Mouse (Mus musculus) lung, embryonic 15.5 days (tissue): ENCODE results near the gene Copz1. TPM values are rescaled to one million over a fixed set of nuclear protein-coding genes. Genes with fewer than 3 reads are reported as not detected.

Experiments
- ATAC-seq: fragments of 200-750 bp; cut with Nextera tagmentation; 2 replicates; pipeline ENCODE4 v1.8.0; 2017; ENCODE audit warnings: moderate number of reproducible peaks, borderline replicate concordance; ENCODE audit not compliant: low FRiP score, low TSS enrichment; ENCODE audit errors: extremely low read depth
- H3K27ac ChIP-seq: fragments of 300-500 bp; sonication (generic); 2 replicates; pipeline ENCODE4 v1.5.1; 2015; ENCODE audit warnings: moderate library complexity, mild to moderate bottlenecking, inconsistent platforms
- H3K27me3 ChIP-seq: fragments of 300-500 bp; sonication (generic); 2 replicates; pipeline ENCODE4 v1.6.1; 2015; ENCODE audit warnings: inconsistent platforms
- H3K36me3 ChIP-seq: fragments of 300-500 bp; sonication (generic); 2 replicates; pipeline ENCODE4 v1.6.1; 2015; ENCODE audit warnings: inconsistent platforms
- H3K4me1 ChIP-seq: fragments of 300-500 bp; sonication (generic); 2 replicates; pipeline ENCODE4 v1.6.1; 2015; ENCODE audit warnings: inconsistent platforms
- H3K4me2 ChIP-seq: fragments of 300-500 bp; sonication (generic); 2 replicates; pipeline ENCODE4 v1.6.1; 2015; ENCODE audit warnings: inconsistent platforms, mild to moderate bottlenecking, moderate library complexity
- H3K4me3 ChIP-seq: fragments of 300-500 bp; sonication (generic); 2 replicates; pipeline ENCODE4 v1.5.1; 2015; ENCODE audit warnings: mild to moderate bottlenecking, inconsistent platforms
- H3K9ac ChIP-seq: fragments of 300-500 bp; sonication (generic); 2 replicates; pipeline ENCODE4 v1.6.1; 2015; ENCODE audit warnings: inconsistent platforms
- H3K9me3 ChIP-seq: fragments of 300-500 bp; sonication (generic); 2 replicates; pipeline ENCODE4 v1.6.1; 2016; ENCODE audit warnings: inconsistent platforms
- WGBS: fragments of 180-500 bp; shearing (Covaris S2); methylation state at CpG from one replicate; pipeline ENCODE4 v1.1.7; 2015; 5-methylcytosine and 5-hydroxymethylcytosine counted together
- polyA plus RNA-seq: library from polyadenylated mRNA; unstranded; fragments of >200 nt; fragmentation: Nextera tagmentation; extraction: Ambion mirVana; gene quantifications from 2 replicates; pipeline ENCODE4 v1.2.1, GENCODE M21; 2015

Gene Copz1
- polyA plus RNA-seq, 1 experiment from 2014 or later: 293 TPM

DNA sequence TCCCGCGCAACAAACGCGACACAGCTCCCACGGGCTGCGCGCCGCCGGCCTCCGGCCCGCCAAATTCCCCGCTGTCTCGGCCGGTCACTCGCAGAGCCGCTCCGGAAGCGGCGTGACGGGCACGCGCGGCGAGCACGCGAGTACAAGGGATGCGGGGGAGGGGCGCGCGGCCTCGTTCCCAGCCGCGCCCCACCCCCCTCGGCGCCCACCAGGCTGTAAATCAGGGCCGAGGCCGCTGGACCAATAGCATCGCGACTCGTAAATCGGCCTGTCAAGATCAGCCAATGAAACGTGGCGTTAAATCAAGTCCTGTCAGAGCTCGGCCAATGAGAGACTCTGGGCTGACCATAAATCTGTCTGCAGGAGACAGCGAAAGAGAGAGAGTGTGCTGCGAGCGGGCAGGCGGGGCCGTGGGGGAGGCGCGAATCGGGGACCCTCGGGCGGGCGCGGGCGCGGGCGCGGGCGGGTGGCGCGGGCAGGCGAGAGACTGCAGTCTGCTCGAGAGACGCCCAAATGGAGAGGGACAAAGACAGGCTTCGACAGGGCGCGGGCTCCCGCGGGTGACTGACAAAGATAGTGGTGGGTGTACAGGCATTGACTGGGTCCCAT lies 32.7 kb downstream of the Copz1 start:
- Histone ChIP-seq H3K27me3 (peaks cover 6% of the 10 kb centered on the region; the same call in 1 of the 2 replicates), H3K36me3 (no peaks in the 10 kb centered on the region), H3K9ac (peak overlapping the region; percentile 72), H3K4me2 (peak overlapping the region; percentile 73), H3K27ac (peak overlapping the region; percentile 96), H3K4me1 (peaks cover 72% of the 10 kb centered on the region), H3K9me3 (no peaks in the 10 kb centered on the region), H3K4me3 (peak overlapping the region; percentile 48)
- WGBS: under 1% methylated on average over 71 of the region's 71 CpGs
- peak; percentile 96 for ATAC-seq

DNA sequence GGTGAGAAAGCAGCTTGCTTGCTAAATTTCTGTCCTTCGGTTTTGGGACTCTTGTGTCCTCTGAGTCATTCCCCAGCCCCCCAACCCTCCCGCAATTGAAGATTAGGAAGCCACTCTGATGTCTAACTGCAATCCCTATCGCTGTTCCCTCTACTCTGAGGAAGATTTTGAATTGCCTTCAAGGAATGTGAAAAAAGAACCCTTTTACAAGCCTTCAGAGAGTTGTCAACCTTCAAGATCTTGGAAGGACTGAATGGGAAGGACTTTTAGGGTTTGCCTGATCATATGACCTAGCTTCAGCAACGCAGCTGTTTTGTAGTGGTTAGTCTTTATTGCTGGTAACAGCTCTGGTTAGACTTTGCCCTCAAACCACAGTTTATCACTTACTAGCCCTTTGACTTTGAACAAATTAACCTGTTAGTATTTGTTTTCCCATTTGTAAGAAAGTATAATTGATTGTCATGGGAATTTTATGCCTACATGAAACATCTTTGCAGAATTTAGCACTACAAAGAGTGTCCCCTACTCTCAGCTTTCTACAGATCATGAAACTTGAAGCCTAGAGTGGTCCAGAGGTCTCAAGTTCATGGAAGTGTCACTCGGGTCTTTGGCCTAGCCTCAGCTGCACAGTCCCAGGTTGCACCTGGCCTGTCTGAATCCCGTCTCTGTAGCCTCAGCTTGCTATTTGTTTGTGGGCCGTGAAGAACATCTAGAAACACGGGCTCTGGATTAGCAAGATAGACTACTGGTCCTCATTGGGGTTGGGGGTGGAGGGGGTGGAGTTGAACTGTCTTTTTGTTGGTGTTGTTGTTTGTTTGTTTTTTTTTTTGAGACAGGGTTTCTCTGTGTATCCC lies 33.5 kb downstream of the Copz1 start:
- 27% methylated on average over 8 of the region's 8 CpGs for WGBS
- Histone ChIP-seq H3K4me3 (peak overlapping the region; percentile 48), H3K27me3 (peaks cover 6% of the 10 kb centered on the region; the same call in 1 of the 2 replicates), H3K4me2 (peak overlapping the region; percentile 73), H3K4me1 (peaks cover 64% of the 10 kb centered on the region), H3K9ac (peak overlapping the region; percentile 72), H3K27ac (peak overlapping the region; percentile 95), H3K9me3 (no peaks in the 10 kb centered on the region), H3K36me3 (no peaks in the 10 kb centered on the region)
- no peak for ATAC-seq

DNA sequence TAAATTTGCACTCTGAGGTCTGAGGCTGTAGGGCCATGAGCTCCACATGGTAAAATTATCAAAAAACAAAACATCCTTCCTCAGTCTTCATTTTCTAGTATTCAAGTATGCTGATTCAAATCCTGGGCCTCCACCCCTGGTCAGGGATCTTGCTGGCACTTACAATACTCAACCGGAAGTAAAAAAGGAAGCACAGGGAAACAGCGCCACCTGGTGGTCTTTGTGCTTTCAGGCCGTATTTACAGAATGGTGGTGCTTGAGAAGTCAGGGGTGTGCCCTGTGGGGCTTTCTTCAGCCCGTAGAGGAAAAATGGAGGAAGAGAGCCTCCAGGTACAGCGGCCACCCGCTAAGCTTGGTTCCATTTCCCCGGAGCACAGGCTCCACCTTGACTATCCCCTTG lies 34.6 kb downstream of the Copz1 start:
- peak overlapping the region; percentile 41 for H3K9ac ChIP-seq
- peak overlapping the region; percentile 41 for H3K4me2 ChIP-seq
- no peak for ATAC-seq
- WGBS: 2% methylated on average over 7 of the region's 7 CpGs
- peaks cover 6% of the 10 kb centered on the region; the same call in 1 of the 2 replicates for H3K27me3 ChIP-seq
- H3K27ac ChIP-seq: 0 out of 2 replicates have a peak overlapping the region, but pooled peaks have one; percentile 95
- H3K4me1 ChIP-seq: peaks cover 54% of the 10 kb centered on the region
- no peaks in the 10 kb centered on the region for H3K36me3 ChIP-seq
- no peak overlapping the region for H3K4me3 ChIP-seq
- H3K9me3 ChIP-seq: no peaks in the 10 kb centered on the region

DNA sequence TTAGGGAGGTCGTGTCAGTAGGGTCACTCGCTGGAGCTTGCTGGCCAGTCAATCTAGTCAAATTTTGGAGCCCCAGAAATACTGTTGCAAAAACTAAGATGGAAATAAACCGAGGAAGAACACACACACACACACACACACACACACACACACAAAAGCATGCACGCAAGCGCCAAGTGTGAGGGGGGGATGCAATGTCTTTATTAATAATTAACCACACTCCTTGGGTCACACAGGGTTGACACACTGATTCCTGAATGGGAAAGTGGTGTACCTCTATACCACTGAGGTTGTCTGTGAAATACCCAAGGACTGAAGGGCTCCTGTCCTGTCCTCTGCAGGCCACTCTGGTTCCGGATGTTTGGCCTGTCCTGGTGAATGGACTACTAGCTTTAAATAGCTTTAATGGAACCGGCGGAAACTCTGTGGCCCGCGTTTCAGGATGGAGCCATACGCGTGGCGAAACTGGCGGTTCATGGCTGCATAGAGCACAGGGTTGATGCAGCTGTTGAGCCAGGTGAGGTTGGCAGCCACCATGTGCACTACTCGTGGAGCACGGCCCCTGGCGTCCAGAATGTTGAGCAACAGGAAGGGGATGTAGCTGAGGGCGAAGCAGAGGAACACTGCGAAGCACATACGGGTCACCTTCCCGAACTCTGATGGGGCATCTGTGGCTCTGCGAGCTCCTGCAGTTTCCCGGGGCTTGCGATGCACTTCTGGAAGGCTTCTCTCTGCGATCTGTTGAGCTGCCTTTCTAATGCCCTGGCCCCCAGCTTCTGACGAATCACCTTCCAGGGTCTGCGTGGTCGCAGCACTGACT lies 35.8 kb downstream of the Copz1 start:
- peaks cover 6% of the 10 kb centered on the region; the same call in 1 of the 2 replicates for H3K27me3 ChIP-seq
- no peak for ATAC-seq
- H3K4me2 ChIP-seq: peak overlapping the region; percentile 35
- peaks cover 44% of the 10 kb centered on the region for H3K4me1 ChIP-seq
- no peak overlapping the region for H3K4me3 ChIP-seq
- H3K9me3 ChIP-seq: no peaks in the 10 kb centered on the region
- H3K36me3 ChIP-seq: no peaks in the 10 kb centered on the region
- no peak overlapping the region for H3K27ac ChIP-seq
- peak overlapping the region; percentile 20; the same call in 1 of the 2 replicates for H3K9ac ChIP-seq
- 31% methylated on average over 28 of the region's 28 CpGs for WGBS

DNA sequence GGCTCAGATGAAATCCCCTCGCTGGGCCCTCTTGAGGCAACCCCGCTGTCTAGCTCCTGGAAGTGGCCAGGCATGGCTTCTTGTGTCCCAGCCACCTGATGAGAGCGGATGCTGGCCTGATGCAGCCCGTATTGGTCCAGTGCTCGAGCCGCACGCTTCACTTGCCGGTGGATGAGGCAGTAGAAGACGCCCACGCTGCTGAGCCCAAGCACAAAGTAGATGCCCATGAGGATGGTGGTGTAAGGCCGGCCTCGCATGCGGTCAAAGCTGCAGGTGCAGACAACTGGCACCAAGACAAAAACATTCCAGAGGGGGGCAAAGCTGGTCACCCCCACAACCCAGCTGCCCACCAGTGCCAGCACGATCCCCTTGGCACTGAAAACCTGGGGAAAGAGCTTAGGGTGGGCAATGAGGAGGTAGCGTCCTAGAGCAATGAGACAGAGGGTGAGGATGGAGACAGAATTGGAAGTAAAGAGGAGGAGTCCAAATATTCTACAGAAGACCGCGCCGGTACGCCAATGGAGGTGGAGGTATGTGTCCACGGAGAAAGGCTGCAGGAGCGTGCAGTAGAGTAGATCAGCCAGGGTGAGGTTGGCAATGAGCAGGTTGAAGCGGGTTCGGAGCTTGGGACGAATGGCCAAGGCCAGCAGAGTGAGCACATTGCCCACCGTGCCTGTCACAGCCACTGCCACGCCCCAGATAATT lies 36.5 kb downstream of the Copz1 start:
- peaks cover 43% of the 10 kb centered on the region for H3K4me1 ChIP-seq
- H3K36me3 ChIP-seq: no peaks in the 10 kb centered on the region
- peak overlapping the region; percentile 20; the same call in 1 of the 2 replicates for H3K9ac ChIP-seq
- no peak overlapping the region for H3K27ac ChIP-seq
- H3K4me2 ChIP-seq: peak overlapping the region; percentile 35
- peaks cover 6% of the 10 kb centered on the region; the same call in 1 of the 2 replicates for H3K27me3 ChIP-seq
- 62% methylated on average over 26 of the region's 26 CpGs for WGBS
- no peak overlapping the region for H3K4me3 ChIP-seq
- no peak for ATAC-seq
- no peaks in the 10 kb centered on the region for H3K9me3 ChIP-seq

DNA sequence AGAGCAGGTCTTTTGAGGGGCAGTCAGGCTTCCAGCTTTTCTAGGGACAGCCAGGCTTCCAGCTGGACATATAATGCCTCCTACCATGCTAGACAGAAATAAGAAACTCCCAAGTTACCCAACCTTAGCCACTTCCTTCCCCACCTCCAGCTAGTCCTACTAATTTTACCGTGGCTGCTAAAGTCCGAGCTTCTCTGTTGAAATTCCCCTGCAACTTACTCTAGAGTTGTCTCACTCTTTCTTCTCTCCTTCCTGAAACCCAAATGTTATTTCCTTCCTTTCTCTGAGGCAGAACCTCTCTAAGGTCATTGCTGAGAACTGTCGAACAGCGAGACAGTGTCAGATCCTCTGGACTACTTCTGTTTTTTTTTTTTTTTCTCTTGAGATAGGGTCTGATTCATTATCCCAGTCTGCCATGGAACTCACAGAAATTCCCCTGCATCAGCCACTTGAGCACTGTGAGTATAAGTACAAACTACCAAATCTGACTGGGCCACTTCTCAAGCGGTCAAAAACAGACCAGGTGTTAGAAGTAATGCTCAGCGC lies 37.9 kb downstream of the Copz1 start, which contains the start of gene Gpr84:
TSS of gene Gpr84 (minus strand) at position 248 of the 546 bp plus-strand sequence.
- H3K36me3 ChIP-seq: no peaks in the 10 kb centered on the region
- no peaks in the 10 kb centered on the region for H3K9me3 ChIP-seq
- no peak within 1 kb of the TSS for H3K27ac ChIP-seq
- H3K4me1 ChIP-seq: peaks cover 50% of the 10 kb centered on the region
- ATAC-seq: no peak
- no peak within 1 kb of the TSS for H3K4me2 ChIP-seq
- no peak within 1 kb of the TSS for H3K4me3 ChIP-seq
- no peak within 1 kb of the TSS for H3K9ac ChIP-seq
- 40% methylated on average over 6 of the region's 6 CpGs for WGBS
- H3K27me3 ChIP-seq: peaks cover 6% of the 10 kb centered on the region; the same call in 1 of the 2 replicates

DNA sequence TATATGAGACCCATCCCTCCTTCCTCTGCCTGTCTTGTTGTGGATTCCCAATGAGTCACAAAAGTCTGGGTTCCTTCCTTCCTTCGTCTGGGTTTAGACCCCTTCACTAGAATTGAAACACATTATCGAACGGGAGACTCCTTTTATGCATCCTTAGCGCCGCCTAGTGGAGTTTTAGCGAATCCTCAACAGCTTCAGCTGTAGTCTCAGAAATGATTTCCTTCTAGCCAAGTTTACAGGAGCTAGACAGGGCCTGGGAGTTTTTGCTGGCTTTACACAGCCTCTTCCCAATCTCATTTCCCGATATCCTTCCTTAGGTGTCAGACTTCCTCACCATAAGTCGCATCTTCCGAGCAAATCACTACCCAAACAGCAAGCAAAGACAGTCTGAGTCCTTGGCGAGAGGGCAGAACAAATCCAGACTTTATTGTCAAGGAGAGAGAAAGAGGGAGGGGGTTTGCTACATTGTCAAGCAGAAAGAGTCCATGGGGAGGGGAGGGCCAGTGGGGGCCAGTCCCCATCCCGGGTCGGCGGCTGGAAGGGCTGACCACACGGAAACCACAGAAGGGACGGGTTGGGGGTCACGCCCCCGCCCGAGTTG lies 41.1 kb downstream of the Copz1 start:
- WGBS: 27% methylated on average over 18 of the region's 18 CpGs
- no peak overlapping the region for H3K4me3 ChIP-seq
- H3K27ac ChIP-seq: no peak overlapping the region
- H3K4me2 ChIP-seq: peak overlapping the region; percentile 69
- peaks cover 6% of the 10 kb centered on the region; the same call in 1 of the 2 replicates for H3K27me3 ChIP-seq
- ATAC-seq: no peak
- H3K9me3 ChIP-seq: no peaks in the 10 kb centered on the region
- 0 out of 2 replicates have a peak overlapping the region, but pooled peaks have one; percentile 8 for H3K9ac ChIP-seq
- H3K36me3 ChIP-seq: peaks cover 8% of the 10 kb centered on the region; the same call in 1 of the 2 replicates
- peaks cover 34% of the 10 kb centered on the region for H3K4me1 ChIP-seq

DNA sequence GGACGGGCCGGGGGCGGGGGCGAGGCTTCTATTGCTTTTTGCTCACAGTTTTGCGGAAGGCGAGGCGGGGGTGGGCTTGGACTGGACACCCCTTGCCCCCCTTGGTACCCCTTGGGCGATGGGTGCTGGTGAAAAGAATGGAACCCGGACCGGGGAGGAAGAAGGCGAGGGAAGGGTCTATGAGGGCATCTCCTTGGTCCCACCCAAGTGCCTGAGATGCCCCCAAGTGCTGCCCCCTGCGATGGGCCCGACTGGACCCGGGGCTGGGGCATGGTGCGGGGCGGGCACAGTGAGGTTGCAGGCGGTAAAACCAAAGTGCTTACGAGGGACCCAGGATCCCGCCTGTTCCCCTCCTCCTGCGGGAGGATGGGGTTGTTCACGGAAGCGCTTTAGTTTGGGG lies 41.7 kb downstream of the Copz1 start:
- peaks cover 2% of the 10 kb centered on the region; the same call in 1 of the 2 replicates for H3K27me3 ChIP-seq
- peak overlapping the region; percentile 30 for H3K4me3 ChIP-seq
- no peak overlapping the region for H3K27ac ChIP-seq
- H3K36me3 ChIP-seq: peaks cover 8% of the 10 kb centered on the region; the same call in 1 of the 2 replicates
- H3K9me3 ChIP-seq: no peaks in the 10 kb centered on the region
- H3K4me2 ChIP-seq: peak overlapping the region; percentile 69
- ATAC-seq: 0 out of 2 replicates have a peak, but pooled peaks have one; percentile 5
- WGBS: 52% methylated on average over 22 of the region's 22 CpGs
- no peak overlapping the region for H3K9ac ChIP-seq
- H3K4me1 ChIP-seq: peaks cover 31% of the 10 kb centered on the region

DNA sequence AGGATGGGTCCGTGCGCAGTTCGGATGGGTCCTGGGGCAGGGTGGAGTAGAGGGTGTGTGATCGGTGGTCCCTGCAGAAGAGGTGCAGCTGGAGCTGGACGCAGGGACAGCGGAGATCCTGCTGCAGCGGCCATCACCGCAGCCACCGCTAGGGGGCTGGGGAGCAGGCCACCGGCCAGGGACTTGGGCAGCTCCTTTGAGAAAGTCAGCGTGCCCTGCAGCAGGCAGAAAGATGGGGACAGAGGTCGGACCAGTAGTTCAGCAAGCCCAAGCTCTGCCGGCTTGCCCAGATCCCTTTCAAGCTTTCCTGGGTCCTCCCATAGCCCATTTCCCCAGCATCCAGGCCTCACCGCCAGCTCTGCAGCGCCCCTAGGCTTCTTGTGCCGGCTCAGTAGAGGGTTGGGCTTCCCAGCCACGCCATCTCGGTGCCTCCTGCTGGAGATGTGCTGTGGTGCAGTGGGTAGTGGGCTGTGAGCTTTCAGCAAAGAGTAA lies 42.5 kb downstream of the Copz1 start:
- Histone ChIP-seq H3K4me1 (peaks cover 31% of the 10 kb centered on the region), H3K4me2 (peak overlapping the region; percentile 69), H3K9me3 (no peaks in the 10 kb centered on the region), H3K36me3 (peaks cover 8% of the 10 kb centered on the region; the same call in 1 of the 2 replicates), H3K9ac (peak overlapping the region; percentile 34), H3K27ac (no peak overlapping the region), H3K27me3 (no peaks in the 10 kb centered on the region), H3K4me3 (peak overlapping the region; percentile 30)
- ATAC-seq: peak; percentile 72
- 5% methylated on average over 18 of the region's 18 CpGs for WGBS
